Mouse (Mus musculus) brain, embryonic 14.5 days (tissue): Measurements from ENCODE around the gene Prr5.

Source experiments
- CTCF ChIP-seq: fragments of 200-500 bp; IDR thresholded peaks from 2 replicates; pipeline ENCODE4 v1.5.1; 2012; ENCODE audit warnings: inconsistent platforms, mild to moderate bottlenecking, moderate library complexity, borderline replicate concordance; ENCODE audit not compliant: insufficient read depth, insufficient read length; ENCODE audit errors: extremely low read depth
- POLR2A ChIP-seq: fragments of 200-500 bp; IDR thresholded peaks from 2 replicates; pipeline ENCODE4 v1.6.1; 2012; ENCODE audit warnings: mild to moderate bottlenecking, inconsistent platforms, borderline replicate concordance; ENCODE audit not compliant: poor library complexity, insufficient read depth, insufficient read length, severe bottlenecking; ENCODE audit errors: extremely low read depth

- TF ChIP-seq POLR2A (no peak), CTCF (no peak)
Observed at GRCm38 (mm10) chr15:84697611-84698011, 28.2 kb downstream of the Prr5 start.
